Mouse (Mus musculus) liver, postnatal 0 days (tissue): ENCODE data around the gene Adsl.

ENCODE experiments used
- CTCF ChIP-seq: sonication (generic); IDR thresholded peaks from 2 replicates; pipeline ENCODE4 v1.5.1; 2016; ENCODE audit warnings: antibody characterized with exemption, low read depth
- EP300 ChIP-seq: IDR thresholded peaks from 2 replicates; pipeline ENCODE4 v1.6.1; 2016; ENCODE audit warnings: antibody characterized with exemption, low read depth, mild to moderate bottlenecking

- TF ChIP-seq EP300 (no peak), CTCF (no peak)
Measured at GRCm38 (mm10) chr15:80899806-80900205, 48.5 kb upstream of the Adsl start.
